Mouse (Mus musculus): ENCODE measurements around the gene Rabac1.

DNA sequence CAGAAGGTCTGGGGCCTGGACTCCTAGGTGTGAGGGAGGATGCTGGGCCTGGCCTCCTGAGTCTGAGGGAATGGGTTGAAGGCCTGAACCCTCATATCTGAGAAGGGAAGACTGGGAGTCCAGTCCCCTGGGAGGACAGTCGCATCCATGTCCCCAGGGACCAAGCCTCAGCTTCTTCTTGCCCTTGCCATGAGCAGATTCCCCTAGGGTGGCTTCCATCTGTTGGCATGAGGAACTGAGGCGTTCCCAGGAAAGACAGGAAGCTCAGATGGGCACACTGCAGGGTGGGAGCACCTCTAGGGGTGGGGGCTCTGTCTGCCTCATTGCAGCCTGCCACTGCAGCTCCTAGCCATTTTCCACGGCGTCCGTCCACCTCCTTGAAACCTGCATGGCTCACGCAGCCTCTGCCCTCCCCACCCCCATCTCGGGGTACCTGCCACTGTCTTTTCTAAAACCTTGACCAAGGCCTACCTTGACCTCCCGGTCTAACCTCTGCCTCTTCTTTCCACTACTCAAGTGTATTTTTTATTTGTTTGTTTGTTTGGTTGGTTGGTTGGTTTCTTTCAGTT is 31.4 kb upstream of the Rabac1 start:
- TF ChIP-seq CTCF (IDR thresholded peaks at IDR 0.05; ENCODE audit: control insufficient read depth, insufficient read depth, insufficient replicate concordance, low read depth, low read length) (no peak), POLR2A (IDR thresholded peaks at IDR 0.05; ENCODE audit: control insufficient read depth, low read depth, low read length) (no peak)

Data from testis, adult 2 months (tissue).